Mouse (Mus musculus) midbrain, embryonic 13.5 days (tissue): ENCODE measurements at regions not wholly inside any gene's neighbourhood (a gene's known extent, or its start where the extent isn't known, plus 50 kb on each side); places are given as distances from the start of the nearest gene placed in this dataset.

Experiments
- ATAC-seq: fragments of 200-750 bp; cut with Nextera tagmentation; 2 replicates; pipeline ENCODE4 v1.8.0; 2017; ENCODE audit warnings: mild to moderate bottlenecking, moderate TSS enrichment, moderate library complexity
- H3K27ac ChIP-seq: fragments of 300-500 bp; sonication (generic); 2 replicates; pipeline ENCODE4 v1.5.1; 2015; ENCODE audit warnings: inconsistent platforms, mild to moderate bottlenecking, moderate library complexity
- H3K27me3 ChIP-seq: fragments of 300-500 bp; sonication (generic); 2 replicates; pipeline ENCODE4 v1.6.1; 2015; ENCODE audit warnings: mild to moderate bottlenecking, inconsistent platforms
- H3K36me3 ChIP-seq: fragments of 300-500 bp; sonication (generic); 2 replicates; pipeline ENCODE4 v1.6.1; 2015; ENCODE audit warnings: mild to moderate bottlenecking, inconsistent platforms
- H3K4me1 ChIP-seq: fragments of 300-500 bp; sonication (generic); replicated peaks from 2 replicates; pipeline ENCODE4 v1.6.1; 2015; ENCODE audit warnings: inconsistent platforms
- H3K4me2 ChIP-seq: fragments of 300-500 bp; sonication (generic); replicated peaks from 2 replicates; pipeline ENCODE4 v1.6.1; 2015; ENCODE audit warnings: moderate library complexity, mild to moderate bottlenecking, inconsistent platforms
- H3K4me3 ChIP-seq: fragments of 300-500 bp; sonication (generic); replicated peaks from 2 replicates; pipeline ENCODE4 v1.5.1; 2015; ENCODE audit warnings: mild to moderate bottlenecking, inconsistent platforms
- H3K9ac ChIP-seq: fragments of 300-500 bp; sonication (generic); replicated peaks from 2 replicates; pipeline ENCODE4 v1.6.1; 2015; ENCODE audit warnings: mild to moderate bottlenecking, inconsistent platforms
- H3K9me3 ChIP-seq: fragments of 300-500 bp; sonication (generic); 2 replicates; pipeline ENCODE4 v1.6.1; 2016; ENCODE audit warnings: mild to moderate bottlenecking, inconsistent platforms
- WGBS: fragments of 180-500 bp; shearing (Covaris S2); methylation state at CpG from one replicate; pipeline ENCODE4 v1.1.7; 2015; 5-methylcytosine and 5-hydroxymethylcytosine counted together

DNA sequence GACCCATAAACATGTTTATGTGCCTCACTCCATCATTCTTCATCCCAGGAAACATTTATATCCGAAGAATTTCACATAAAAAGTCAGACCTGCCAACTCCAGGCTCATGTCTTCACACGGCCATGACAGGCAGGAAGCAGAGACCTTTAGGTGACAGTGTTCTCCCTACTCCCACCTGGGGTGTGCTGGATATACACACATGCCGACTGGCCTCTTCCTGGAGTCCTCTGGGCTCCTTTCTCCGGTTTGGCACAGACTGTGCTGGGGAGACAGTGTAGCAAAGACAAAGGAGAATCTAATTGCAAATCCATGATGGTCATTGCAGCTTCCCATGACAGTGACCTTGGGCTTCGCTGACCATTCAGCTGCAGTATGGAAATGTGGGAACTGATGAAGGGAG is 480.1 kb downstream of the Rnf144a start:
- H3K27ac ChIP-seq, result no peak overlapping the region
- no peaks in the 10 kb centered on the region for H3K36me3 ChIP-seq
- no peak for ATAC-seq
- 86% methylated on average over 5 of the region's 5 CpGs for WGBS
- H3K27me3 ChIP-seq, result no peaks in the 10 kb centered on the region
- no peak overlapping the region for H3K4me3 ChIP-seq
- H3K9me3 ChIP-seq, result no peaks in the 10 kb centered on the region
- no peaks in the 10 kb centered on the region for H3K4me1 ChIP-seq
- no peak overlapping the region for H3K9ac ChIP-seq
- H3K4me2 ChIP-seq, result no peak overlapping the region

DNA sequence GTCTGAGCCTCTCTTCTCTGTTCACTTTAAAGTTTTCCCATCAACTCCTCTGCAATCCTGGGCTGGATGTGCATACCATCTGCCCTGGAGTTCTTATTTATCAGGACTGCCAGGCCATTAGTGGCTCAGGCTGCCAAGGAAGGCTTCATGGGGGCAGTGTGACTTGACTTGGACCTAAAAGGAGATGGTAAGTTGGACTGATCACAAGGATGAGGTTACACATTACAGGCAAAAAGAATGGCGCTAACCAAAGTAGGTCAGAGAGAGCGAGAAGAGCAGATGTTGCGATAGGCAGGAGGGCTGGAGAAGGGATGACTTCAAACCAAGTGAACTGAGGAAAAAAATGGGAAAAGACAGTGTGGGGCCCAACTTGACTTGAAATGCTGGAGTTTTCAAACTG is 480.5 kb downstream of the Rnf144a start:
- Histone ChIP-seq H3K9me3 (no peaks in the 10 kb centered on the region), H3K27me3 (no peaks in the 10 kb centered on the region), H3K9ac (no peak overlapping the region), H3K36me3 (no peaks in the 10 kb centered on the region), H3K4me2 (no peak overlapping the region), H3K27ac (no peak overlapping the region), H3K4me3 (no peak overlapping the region), H3K4me1 (no peaks in the 10 kb centered on the region)
- no peak for ATAC-seq
- 93% methylated on average over 3 of the region's 3 CpGs for WGBS

GRCm38 (mm10) chr12:25926367-25926766 is 488.7 kb downstream of the Rnf144a start:
- Histone ChIP-seq H3K4me1 (peaks cover 13% of the 10 kb centered on the region; the same call in 1 of the 2 replicates), H3K4me2 (no peak overlapping the region), H3K4me3 (no peak overlapping the region), H3K9me3 (no peaks in the 10 kb centered on the region), H3K27ac (no peak overlapping the region), H3K36me3 (no peaks in the 10 kb centered on the region), H3K27me3 (no peaks in the 10 kb centered on the region), H3K9ac (no peak overlapping the region)
- 55% methylated on average over 5 of the region's 5 CpGs for WGBS
- ATAC-seq, result 0 out of 2 replicates have a peak, but pooled peaks have one; percentile 30

DNA sequence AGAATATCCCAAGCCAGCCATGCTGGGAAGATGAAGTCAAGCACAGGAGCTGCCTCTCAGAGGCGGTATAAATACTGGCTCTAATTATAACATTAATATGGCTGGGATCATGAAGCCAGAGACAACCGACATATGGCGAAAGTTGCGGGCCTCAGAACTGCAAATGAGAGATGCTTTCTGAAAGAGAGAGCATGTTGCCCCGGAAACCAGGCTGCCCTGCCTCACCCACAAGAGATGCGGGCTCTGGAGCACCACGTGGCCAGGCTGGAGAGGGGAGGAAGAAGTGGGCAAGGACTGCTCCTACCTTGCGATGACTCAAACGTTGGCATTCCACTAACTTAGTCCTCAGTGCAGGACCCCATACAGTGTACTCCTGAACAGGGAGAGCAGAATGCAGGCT is 490.5 kb downstream of the Rnf144a start:
- Histone ChIP-seq H3K9ac (no peak overlapping the region), H3K9me3 (no peaks in the 10 kb centered on the region), H3K4me1 (peaks cover 13% of the 10 kb centered on the region; the same call in 1 of the 2 replicates), H3K4me2 (no peak overlapping the region), H3K27ac (no peak overlapping the region), H3K4me3 (no peak overlapping the region), H3K36me3 (no peaks in the 10 kb centered on the region), H3K27me3 (no peaks in the 10 kb centered on the region)
- WGBS, result 50% methylated on average over 9 of the region's 9 CpGs
- peak; percentile 58 for ATAC-seq

GRCm38 (mm10) chr12:25923772-25924171 is 491.3 kb downstream of the Rnf144a start:
- no peak for ATAC-seq
- 90% methylated on average over 1 of the region's 1 CpGs for WGBS
- no peak overlapping the region for H3K27ac ChIP-seq

GRCm38 (mm10) chr12:25905614-25906013 is 509.4 kb downstream of the Rnf144a start:
- 88% methylated on average over 1 of the region's 1 CpGs for WGBS
- Histone ChIP-seq H3K4me2 (no peak overlapping the region), H3K27ac (no peak overlapping the region), H3K9ac (no peak overlapping the region), H3K4me1 (no peaks in the 10 kb centered on the region), H3K4me3 (no peak overlapping the region), H3K36me3 (no peaks in the 10 kb centered on the region), H3K27me3 (no peaks in the 10 kb centered on the region), H3K9me3 (no peaks in the 10 kb centered on the region)
- ATAC-seq, result no peak

More at GRCm38 (mm10) chr12:25923772-25924171, 491.3 kb downstream of the Rnf144a start:
- no peak overlapping the region for H3K4me3 ChIP-seq
- H3K4me2 ChIP-seq, result no peak overlapping the region
- H3K4me1 ChIP-seq, result peaks cover 13% of the 10 kb centered on the region; the same call in 1 of the 2 replicates
- H3K36me3 ChIP-seq, result no peaks in the 10 kb centered on the region
- H3K9me3 ChIP-seq, result no peaks in the 10 kb centered on the region
- H3K27me3 ChIP-seq, result no peaks in the 10 kb centered on the region
- H3K9ac ChIP-seq, result no peak overlapping the region

DNA sequence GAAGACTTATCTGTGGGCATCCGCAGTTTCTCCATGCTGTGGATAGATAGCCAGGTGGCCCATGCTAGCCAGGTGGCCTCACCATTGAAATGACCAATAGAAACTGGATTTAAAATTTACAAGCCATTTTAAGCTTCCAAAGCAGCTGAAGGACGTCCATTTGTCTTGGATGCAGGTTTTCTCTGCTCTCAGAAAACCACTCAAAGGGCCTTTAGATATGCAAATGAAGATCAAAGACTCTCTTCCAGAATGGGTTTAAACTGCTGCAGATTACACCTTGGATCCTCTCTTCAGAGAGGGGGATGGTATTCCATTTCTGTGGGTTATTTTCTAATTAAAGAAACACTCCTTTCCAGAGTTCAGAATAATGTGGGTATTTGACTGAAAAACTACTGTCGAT is 518.5 kb downstream of the Rnf144a start:
- Histone ChIP-seq H3K9ac (no peak overlapping the region), H3K27me3 (no peaks in the 10 kb centered on the region), H3K9me3 (no peaks in the 10 kb centered on the region), H3K27ac (no peak overlapping the region), H3K4me1 (peaks cover 3% of the 10 kb centered on the region; the same call in 1 of the 2 replicates), H3K4me3 (no peak overlapping the region), H3K4me2 (no peak overlapping the region), H3K36me3 (no peaks in the 10 kb centered on the region)
- 37% methylated on average over 3 of the region's 3 CpGs for WGBS
- no peak for ATAC-seq

DNA sequence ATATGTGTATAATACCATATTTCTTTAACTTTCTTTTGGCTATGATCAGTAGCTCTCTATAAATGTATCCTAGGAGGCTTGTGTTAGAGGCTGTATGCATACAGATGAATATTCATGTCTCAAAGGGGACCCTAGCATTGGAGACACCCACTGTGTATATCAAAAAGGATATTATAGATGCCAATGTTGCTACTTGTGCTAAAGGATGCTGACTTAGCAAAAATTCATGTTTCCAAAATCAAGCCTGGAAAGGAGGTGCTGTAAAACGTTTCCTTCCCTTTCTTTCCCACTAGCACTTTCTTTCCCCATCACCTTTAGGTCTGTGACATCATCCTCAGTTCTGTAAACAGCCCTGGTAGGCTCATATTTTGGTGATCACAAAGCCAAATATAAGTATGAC is 519.4 kb downstream of the Rnf144a start:
- ATAC-seq, result no peak
- Histone ChIP-seq H3K9ac (no peak overlapping the region), H3K4me1 (peaks cover 3% of the 10 kb centered on the region; the same call in 1 of the 2 replicates), H3K27ac (no peak overlapping the region), H3K4me2 (no peak overlapping the region), H3K36me3 (no peaks in the 10 kb centered on the region), H3K4me3 (no peak overlapping the region), H3K27me3 (no peaks in the 10 kb centered on the region), H3K9me3 (no peaks in the 10 kb centered on the region)
- 67% methylated on average over 1 of the region's 1 CpGs for WGBS

DNA sequence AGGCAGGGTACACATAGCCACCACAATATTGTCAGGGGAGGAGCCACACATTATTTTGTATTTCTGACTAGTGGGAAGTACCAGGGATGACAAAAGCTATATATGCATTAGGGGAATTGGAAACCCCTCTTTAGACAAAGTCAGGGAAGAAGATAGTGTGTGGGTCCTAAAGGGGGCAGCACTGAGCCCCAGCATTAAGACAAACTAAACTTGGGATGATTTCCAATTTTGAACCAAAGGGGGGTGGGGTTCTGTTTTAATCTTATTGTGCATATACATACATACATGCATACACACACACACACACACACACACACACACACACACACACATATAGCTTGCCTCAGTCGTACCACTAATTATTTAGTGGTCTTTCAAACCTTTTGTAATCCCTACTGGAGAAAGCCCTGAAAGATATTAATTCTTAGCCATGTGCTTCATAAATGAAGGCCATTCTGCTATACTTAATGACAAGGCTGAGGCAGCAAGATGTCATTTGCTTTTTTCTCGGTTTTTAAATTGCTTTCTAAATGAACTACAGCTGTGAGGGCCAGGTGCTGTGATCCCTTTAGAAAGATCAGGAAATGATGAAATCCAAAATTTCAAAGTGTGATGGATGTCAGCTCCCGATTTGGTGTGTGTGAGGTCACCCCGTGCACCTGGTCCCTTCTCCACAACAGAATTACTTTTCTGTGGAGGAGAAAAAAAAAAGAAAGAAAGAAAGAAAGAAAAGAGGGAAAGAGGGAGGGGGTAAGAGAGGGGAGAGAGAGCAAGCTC is 523.5 kb downstream of the Rnf144a start:
- Histone ChIP-seq H3K27ac (no peak overlapping the region), H3K9ac (no peak overlapping the region), H3K36me3 (no peaks in the 10 kb centered on the region), H3K27me3 (no peaks in the 10 kb centered on the region), H3K4me1 (peaks cover 3% of the 10 kb centered on the region; the same call in 1 of the 2 replicates), H3K4me3 (no peak overlapping the region), H3K9me3 (no peaks in the 10 kb centered on the region), H3K4me2 (no peak overlapping the region)
- no peak for ATAC-seq
- WGBS, result 62% methylated on average over 4 of the region's 4 CpGs

DNA sequence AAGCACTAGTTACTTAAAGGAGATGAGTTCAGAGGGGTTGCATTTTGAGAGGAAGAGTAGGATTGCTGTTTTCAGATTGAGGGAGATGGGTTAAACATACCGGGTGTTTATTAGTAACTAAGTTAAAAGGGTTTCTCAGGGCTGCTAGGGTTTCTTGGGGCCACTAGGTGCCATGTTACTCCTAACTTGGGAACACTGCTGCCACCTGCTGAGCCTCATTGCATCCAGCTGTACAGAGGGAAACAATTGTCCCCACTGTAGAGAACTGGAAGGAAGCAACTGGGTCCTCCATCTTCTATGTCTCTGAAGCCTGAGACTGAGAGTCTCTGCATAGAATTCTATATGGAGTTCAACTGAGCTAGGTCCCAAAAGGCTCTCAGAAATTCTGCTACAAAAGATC is 524.3 kb downstream of the Rnf144a start:
- H3K4me2 ChIP-seq, result no peak overlapping the region
- H3K9ac ChIP-seq, result no peak overlapping the region
- H3K36me3 ChIP-seq, result no peaks in the 10 kb centered on the region
- no peak overlapping the region for H3K27ac ChIP-seq
- H3K27me3 ChIP-seq, result no peaks in the 10 kb centered on the region
- no peak overlapping the region for H3K4me3 ChIP-seq
- no peaks in the 10 kb centered on the region for H3K9me3 ChIP-seq
- no peaks in the 10 kb centered on the region; the same call in 1 of the 2 replicates for H3K4me1 ChIP-seq
- no peak for ATAC-seq
- 90% methylated on average over 1 of the region's 1 CpGs for WGBS

GRCm38 (mm10) chr12:25883771-25884171 is 531.3 kb downstream of the Rnf144a start:
- Histone ChIP-seq H3K36me3 (no peaks in the 10 kb centered on the region), H3K9me3 (no peaks in the 10 kb centered on the region), H3K4me1 (no peaks in the 10 kb centered on the region), H3K4me2 (no peak overlapping the region), H3K9ac (no peak overlapping the region), H3K27me3 (no peaks in the 10 kb centered on the region), H3K27ac (no peak overlapping the region), H3K4me3 (no peak overlapping the region)
- no peak for ATAC-seq
- 88% methylated on average over 5 of the region's 5 CpGs for WGBS

DNA sequence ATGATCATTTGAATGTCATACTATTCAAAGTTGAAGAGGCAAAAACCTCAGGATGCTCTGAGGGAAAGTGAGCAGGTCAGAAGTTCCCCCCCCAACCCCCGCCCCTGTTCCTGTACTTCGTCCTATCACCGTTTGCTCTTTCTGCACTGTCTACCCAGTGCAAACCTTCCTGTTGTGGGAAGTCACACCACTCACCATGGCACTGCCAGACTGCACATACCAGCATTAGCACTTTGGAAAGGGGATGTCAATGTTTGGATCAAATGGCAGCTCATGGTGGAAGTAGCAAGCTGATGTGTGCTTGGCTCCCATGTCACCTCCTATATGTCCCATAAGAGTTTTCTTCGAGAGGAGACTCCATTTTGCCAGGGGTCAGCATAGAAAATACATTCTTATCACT is 543.2 kb downstream of the Rnf144a start:
- ATAC-seq, result no peak
- Histone ChIP-seq H3K4me2 (no peak overlapping the region), H3K27ac (peak overlapping the region; percentile 71), H3K4me1 (peaks cover 14% of the 10 kb centered on the region), H3K4me3 (no peak overlapping the region), H3K27me3 (no peaks in the 10 kb centered on the region), H3K9me3 (no peaks in the 10 kb centered on the region), H3K36me3 (no peaks in the 10 kb centered on the region), H3K9ac (no peak overlapping the region)
- WGBS, result 90% methylated on average over 4 of the region's 4 CpGs
